Mouse (Mus musculus) G1E-ER4 (cell line): ENCODE results near the gene Hnrnpll. TPM values are rescaled to one million over a fixed set of nuclear protein-coding genes. Genes with fewer than 3 reads are reported as not detected.

Experiments
- GATA1 ChIP-seq: IDR thresholded peaks from one replicate; pipeline ENCODE4 v1.8.0; 2012; ENCODE audit warnings: low read length, inconsistent platforms
- polyA plus RNA-seq: library from polyadenylated mRNA; stranded (reverse); fragments of >175 nt; gene quantifications from 2 replicates; pipeline ENCODE4 v1.2.3, GENCODE M21; 2012

The Hnrnpll gene
- polyA plus RNA-seq, 1 experiment = 90.9 TPM

DNA sequence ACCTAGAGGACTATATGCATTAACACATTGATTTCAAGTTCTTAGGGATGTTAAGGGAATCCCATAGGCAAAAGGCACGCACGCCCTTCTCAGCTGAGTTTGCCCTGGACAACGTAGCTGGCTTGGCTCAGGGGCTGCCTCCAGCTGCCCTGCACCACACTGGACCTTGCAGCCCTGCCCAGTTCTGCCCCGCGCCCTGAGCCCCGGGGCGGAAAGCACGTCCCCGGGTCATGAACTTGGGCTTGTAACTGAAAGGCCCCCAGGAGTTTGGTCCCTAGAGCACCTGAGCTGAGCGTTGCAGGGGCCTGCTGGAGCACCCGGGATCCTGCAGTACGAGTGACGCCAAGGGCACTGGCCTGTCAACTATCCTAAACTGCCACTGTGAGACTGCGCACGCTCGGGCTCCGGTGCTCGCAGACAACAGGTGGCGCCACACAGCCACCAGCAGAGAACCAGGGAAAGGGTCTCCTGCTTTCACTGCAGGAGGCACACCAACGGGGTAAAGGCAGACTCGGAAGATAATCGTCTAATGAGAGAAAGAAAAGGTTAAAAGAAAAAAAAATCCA is 43.1 kb downstream of the Hnrnpll start:
- no peak for TF ChIP-seq GATA1

DNA sequence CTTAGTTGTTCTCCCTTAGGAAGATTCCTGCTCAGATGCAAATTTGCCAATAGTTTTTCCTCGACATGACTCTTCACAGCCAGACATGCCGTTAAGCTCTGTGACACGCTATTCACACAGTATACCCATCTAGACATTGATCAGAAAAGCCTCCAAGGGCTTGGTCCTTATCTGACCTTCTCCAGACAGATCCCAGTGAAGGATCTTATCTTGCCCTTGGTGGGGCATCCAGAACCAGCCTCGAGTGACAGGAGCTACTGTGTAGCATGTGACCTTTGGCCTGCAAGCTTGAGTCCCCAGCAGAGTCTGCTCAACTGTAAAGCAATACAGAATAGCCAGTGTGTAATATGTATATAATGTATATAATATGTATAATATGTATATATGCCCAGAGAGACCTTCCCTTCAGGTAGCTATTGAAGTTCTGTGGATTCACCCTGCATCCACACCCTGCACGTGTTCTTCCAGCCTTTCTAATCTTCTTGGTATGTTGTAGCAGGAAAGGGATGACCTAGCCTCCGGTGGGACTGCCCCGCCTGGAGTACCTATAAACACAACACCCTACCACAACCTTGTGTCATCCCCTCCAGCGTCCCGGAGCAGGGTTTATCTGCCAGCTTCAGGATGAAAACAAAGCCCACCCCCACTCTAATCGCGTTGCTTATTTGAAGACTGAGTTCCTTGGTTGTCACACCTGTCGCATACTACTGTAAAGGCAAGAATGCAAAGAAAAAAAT is 43.7 kb downstream of the Hnrnpll start:
- no peak for TF ChIP-seq GATA1

GRCm38 (mm10) chr17:80017389-80017788 is 44.7 kb downstream of the Hnrnpll start:
- no peak for TF ChIP-seq GATA1

GRCm38 (mm10) chr17:80014361-80014809 is 47.7 kb downstream of the Hnrnpll start:
- TF ChIP-seq GATA1 = peak; percentile 84

- TF ChIP-seq GATA1 = no peak
Observed at GRCm38 (mm10) chr17:80009926-80010325, 52.2 kb downstream of the Hnrnpll start.

GRCm38 (mm10) chr17:80008847-80009246 is 53.3 kb downstream of the Hnrnpll start:
- TF ChIP-seq GATA1 = no peak

DNA sequence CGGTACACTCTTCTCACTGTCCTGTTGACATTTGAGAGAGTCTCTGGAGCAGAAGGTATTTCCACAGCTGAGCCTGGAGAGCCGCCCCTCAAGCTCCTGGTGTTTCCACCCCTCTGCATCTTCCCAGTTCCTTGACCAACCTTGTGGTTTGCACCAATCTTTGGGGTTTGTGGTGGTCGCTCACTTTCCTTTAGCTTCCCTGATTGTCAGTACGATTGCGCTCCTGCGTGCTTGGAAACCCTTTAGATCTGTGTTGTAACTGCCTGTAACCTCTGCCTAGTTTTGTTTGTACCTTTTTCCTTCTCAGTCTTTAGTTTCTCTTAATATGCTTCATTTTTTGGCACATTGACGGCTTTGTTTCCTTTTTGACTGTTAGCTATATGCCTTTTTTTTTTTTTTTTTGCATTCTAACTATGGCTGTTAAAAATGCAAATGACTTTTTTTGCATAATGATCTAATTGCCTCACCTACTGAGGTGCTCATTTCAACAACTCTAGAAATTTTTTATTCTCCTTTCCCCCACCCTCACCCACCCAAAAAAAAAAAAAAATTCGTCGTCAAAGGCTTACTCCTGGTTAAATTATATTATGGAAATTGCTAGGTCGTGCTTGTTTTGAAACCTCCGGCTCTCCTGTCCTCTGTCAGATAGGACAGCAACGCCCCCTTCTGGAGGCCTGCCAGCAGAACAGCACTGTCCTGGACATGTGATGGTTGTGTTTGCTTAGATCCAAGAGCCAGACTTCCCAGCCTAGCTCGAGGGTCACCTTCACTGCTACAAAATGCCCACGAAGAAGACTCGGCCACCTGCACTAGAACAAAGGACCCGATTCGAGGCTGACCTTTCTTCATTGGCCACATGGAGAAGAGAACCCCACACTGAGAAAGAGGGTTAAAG is 57.5 kb downstream of the Hnrnpll start:
- TF ChIP-seq GATA1 = no peak

GRCm38 (mm10) chr17:80002385-80002852 is 59.7 kb downstream of the Hnrnpll start:
- TF ChIP-seq GATA1 = no peak

- no peak for TF ChIP-seq GATA1
Observed at GRCm38 (mm10) chr17:79999631-80000030, 62.5 kb downstream of the Hnrnpll start.

- no peak for TF ChIP-seq GATA1
Observed at GRCm38 (mm10) chr17:79998986-79999385, 63.1 kb downstream of the Hnrnpll start.

DNA sequence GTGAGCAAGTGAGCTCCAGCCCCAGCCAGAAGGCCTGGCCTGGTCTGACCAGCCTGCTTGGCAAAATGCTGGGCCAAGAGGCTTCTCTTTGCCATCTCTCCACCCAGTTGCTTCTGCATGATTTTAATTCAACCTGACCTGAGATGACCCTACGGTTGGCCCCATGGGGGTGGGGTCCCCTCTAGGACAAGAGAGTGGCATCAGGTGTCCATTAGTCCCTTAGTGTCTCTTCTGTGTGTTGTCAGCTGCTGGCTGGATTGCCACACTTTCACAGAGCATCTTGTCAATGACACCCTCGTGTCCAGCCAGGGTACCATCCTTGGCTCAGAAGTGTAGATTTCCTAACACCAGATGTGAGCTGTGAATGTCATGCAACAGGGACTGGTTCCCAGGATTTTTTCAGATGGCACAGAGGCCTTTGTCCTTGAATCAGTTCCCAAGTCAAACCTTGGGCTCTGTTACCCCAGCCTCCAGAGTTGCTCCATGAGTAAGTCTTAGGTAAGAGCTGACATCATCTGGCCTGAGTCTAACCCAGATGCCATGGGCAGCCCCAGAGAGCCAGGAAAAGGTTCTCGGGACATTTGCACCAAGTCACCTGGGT is 66.9 kb downstream of the Hnrnpll start:
- no peak for TF ChIP-seq GATA1

- TF ChIP-seq GATA1 = no peak
Observed at GRCm38 (mm10) chr17:79992114-79992513, 70.0 kb downstream of the Hnrnpll start.

- TF ChIP-seq GATA1 = no peak
Observed at GRCm38 (mm10) chr17:79991166-79991958, 70.8 kb downstream of the Hnrnpll start.

DNA sequence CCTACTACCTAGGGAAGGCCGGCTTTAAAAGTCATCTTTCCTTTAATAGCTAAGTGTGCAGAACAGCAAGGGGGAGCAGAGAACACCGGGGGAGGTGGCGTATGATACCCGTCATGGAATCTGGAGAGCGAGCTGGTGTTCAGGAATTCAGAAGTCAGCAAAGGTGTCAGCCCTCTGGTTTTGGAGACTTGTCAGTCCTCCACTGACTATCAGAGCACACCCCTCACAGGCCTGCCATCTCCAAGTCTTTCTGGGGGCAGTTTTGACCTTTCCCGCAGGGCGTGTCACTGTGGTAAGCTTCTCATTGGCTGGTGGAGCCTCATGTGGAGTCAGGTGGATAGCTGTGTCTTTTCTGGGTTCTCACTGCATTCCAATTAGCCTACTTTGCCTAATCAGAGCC is 72.0 kb downstream of the Hnrnpll start:
- TF ChIP-seq GATA1 = no peak

DNA sequence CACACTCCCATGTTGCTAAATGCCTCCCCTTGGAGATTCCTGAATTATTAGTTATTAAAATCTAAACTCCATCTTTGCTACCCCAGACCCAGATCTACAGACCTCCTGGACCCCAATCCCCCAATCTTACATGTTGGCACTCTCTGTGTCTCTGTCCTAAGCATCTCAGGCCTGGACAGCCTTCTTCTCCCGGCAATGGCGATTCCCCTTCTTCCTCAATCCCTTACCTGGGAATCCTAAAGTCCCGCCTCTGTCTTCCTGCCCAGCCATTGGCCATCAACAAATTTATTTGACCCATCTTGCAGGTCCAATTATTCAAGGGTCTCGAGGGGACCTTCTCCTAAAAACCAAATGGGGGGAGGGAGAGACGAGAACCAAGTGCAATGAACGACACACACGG is 77.7 kb downstream of the Hnrnpll start:
- no peak for TF ChIP-seq GATA1
